Mouse (Mus musculus) brain, embryonic 18.5 days (tissue): Measurements from ENCODE around the gene Npas4.
"Not testable (repeated sequence)": the region's sequence is repeated elsewhere in the genome, so short reads cannot be mapped to it uniquely, and the experiment has no call there.

Experiments
- DNase-seq: peaks from one replicate; pipeline ENCODE4 v3.0.0-alpha.2; 2012; ENCODE audit warnings: low read depth, low spot score

Gene Npas4

GRCm38 (mm10) chr19:4990256-4990625, at the start of gene Npas4:
Gene Npas4 (minus strand): TSS chr19:4990316.
- no peak for DNase-seq

GRCm38 (mm10) chr19:5039301-5040114, 49.4 kb upstream of the Npas4 start:
- no peak for DNase-seq

GRCm38 (mm10) chr19:5038709-5039156, 48.6 kb upstream of the Npas4 start, which contains the start of the genes B4gat1 and AC124502.3:
Gene B4gat1 (plus strand): TSS chr19:5038826.
Gene AC124502.3 (plus strand): TSS chr19:5038891.
- peak; percentile 90 for DNase-seq

GRCm38 (mm10) chr19:5037678-5038571, 47.8 kb upstream of the Npas4 start:
- DNase-seq, result peak; percentile 71

DNA sequence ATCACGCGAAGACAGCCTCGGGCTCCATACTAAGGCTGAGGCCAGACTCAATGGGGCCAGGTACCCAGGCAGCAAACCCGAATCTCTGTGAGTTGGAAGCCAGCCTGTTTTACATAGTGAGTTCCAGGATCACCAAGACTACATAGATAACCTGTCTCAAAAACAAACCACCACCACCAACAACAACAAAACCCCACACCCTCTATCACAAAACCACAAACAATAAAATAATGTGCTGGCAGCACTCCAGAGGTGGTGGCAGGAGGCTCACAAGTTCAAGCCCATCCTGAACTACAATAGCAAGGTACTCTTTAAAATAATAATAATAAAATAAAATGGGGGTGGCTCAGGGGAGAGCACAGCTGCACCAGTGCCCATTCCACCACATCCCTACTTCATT, 46.5 kb upstream of the Npas4 start:
- DNase-seq, result no peak

- DNase-seq, result no peak
Measured at GRCm38 (mm10) chr19:5032686-5033085, 42.6 kb upstream of the Npas4 start.

- no peak for DNase-seq
Measured at GRCm38 (mm10) chr19:5026111-5026510, 36.0 kb upstream of the Npas4 start.

GRCm38 (mm10) chr19:5023621-5024479, 33.7 kb upstream of the Npas4 start, which contains the start of gene Slc29a2:
Gene Slc29a2 (plus strand): TSS chr19:5023860.
- DNase-seq, result peak; percentile 82

DNA sequence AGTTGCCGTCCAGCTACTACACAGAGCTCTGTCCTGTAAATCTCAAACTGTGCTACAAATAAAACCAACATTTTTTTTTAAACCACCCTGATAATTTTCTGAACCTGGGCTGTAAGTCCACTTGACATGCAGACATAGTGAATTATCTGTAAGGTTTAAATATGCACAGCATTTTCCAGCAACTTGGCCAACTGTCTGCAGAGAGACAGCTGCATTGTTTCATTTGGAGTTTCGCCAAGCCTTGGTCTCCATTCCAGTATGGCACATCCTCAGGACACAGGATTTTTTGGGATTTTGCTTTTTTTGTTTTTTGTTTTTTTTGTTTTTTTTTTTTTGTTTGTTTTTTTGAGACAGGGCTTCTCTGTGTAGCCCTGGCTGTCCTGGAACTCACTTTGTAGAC, 31.3 kb upstream of the Npas4 start:
- DNase-seq, result no peak

- DNase-seq, result no peak
Measured at GRCm38 (mm10) chr19:5018191-5018590, 28.1 kb upstream of the Npas4 start.

GRCm38 (mm10) chr19:5017611-5018010, 27.5 kb upstream of the Npas4 start:
- DNase-seq, result no peak

GRCm38 (mm10) chr19:5016782-5017181, 26.7 kb upstream of the Npas4 start:
- no peak for DNase-seq

DNA sequence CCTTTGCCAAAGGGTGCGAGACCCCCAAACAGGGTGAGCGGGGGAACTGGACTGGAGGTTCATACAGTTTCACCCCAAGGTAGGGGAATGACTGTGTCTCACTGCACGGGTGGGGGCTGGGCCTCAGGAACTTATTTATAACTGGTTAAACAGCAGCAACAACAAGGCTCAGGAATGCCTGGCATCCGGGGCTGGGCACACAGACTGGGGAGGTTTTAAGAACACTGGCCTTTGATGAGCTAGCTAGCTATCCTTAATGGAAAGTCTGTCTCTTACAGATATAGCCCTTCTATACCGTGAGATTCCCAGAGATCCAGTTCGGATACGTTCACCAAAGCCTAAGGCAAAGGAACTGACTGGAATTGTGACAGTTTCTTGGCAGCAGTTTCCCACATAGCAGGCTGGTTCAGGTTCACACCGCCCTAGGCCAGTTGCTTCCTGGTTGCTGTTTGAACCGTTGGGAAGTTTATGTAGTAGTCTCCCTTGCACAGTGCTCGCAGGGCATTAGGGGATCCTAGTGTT, 26.2 kb upstream of the Npas4 start:
- DNase-seq, result no peak

DNA sequence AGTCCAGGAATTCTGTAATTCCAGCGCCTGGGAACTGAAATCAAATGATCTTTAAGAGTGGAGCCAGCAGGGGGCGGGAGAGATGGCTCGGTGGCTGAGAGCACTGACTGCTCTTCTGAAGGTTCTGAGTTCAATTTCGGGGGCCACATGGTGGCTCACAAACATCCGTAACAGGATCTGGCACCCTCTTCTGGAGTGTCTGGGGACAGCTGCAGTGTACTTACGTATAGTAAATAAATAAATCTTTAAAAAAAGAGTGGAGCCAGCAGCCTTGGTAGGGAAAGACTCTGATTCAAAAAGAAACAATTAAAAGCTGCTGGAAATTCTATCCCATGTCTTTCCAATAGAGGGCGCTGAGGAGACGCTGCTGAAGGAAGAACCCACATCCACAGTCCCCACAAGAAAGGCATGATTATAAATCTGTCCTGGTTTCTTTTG, 24.9 kb upstream of the Npas4 start:
- DNase-seq, result no peak

DNA sequence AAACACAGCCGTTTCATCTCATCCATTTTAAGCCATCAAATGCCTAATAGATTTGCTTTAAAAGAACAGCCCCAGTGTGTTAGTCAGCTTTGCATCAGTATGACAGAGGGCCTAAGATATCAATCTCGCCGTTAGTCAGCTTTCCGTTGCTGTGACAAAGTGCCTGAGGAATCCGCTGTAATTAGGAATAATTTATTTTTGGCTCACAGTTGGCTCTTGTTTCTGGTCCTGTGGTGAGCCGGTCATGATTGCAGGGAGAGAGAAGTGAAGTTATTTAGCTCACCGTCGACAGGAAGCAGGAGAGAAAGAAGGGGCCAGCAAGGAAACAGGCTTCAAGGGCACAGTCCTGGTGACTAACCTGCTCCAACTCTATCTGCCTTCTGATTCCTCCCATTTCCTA, 23.0 kb upstream of the Npas4 start:
- no peak for DNase-seq

DNA sequence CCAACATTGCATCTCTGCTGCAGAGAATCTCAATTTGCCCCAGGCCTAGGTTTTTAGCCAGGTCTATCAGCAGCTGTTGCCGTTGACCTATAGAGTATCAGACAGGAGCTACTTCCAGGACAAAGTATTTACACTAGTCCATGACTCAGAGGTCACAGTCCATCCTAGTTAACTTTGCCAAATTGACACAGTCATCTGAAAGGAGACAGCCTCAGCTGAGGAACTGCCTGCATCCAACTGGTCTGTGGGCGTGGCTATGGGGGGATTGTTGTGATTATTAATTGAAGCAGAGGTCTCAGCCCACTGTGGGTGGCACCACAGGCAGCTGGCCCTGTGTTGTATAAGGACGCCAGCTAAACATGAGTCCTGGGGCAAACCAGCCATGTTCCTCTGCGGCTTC, 14.8 kb upstream of the Npas4 start:
- DNase-seq, result no peak

DNA sequence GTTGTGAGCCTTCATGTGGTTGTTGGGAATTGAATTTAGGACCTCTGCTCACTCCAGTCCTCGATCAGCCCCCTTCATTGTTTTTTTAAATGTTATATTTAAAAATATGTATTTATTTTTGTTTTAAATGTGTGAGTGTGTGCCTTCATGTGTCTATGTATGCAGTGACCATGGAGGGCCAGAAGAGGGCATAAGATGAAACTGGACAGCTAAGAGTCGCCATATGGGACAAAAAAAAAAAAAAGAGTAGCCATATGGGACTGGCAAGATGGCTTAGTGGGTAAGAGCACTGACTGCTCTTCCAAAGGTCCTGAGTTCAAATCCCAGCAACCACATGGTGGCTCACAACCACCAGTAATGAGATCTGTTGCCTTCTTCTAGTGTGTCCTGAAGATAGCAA, 13.5 kb upstream of the Npas4 start:
- not testable (repeated sequence) for DNase-seq

DNA sequence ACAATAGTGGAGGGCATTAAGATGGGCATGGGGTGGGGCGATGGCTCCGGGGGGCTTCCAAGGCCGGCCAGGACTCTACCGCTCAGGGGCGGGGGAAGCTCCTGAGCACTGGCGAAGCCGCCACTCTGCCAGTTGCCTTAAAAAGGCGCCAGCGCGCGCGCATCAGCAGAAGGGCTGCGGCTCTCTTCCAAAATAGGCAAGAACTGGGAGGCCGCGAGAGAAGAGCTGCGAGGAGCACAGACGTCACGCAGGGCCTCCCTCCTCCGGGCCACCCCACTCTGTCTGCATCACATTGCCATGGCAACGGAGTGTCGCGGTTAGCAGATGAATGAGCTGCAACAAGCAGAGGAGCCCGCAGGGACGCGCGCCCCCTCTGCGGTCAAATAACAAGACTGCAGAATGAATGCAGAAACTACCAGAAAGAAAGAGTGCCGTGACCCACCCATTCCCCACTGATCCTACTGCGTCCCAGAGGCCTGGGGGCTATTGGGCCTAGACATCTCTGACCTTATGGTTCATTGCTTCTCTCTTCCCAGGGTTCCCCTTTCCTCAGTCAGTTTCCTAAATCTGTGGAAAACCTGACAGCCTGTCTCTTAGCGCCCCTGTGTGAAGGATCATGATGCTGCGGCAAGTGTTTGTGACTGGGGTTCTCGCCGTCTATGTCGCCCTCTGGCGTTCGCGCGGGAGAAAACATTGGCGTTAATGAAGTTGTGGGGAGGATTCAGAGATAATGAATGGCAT, 11.7 kb upstream of the Npas4 start:
- peak; percentile 96 for DNase-seq

GRCm38 (mm10) chr19:4999445-5000140, 9.5 kb upstream of the Npas4 start:
- DNase-seq, result no peak

- DNase-seq, result peak; percentile 78
Measured at GRCm38 (mm10) chr19:4994043-4994442, 3.9 kb upstream of the Npas4 start.
